Mouse (Mus musculus) C2C12 (cell line): ENCODE measurements around the gene Umps. TPM values are rescaled to one million over a fixed set of nuclear protein-coding genes. Genes with fewer than 3 reads are reported as not detected.

Experiments
- H3K27me3 ChIP-seq: one replicate; pipeline ENCODE4 v1.6.1; 2011; ENCODE audit not compliant: control insufficient read depth, insufficient read depth, insufficient read length
- H3K36me3 ChIP-seq: one replicate; pipeline ENCODE4 v1.6.1; 2011; ENCODE audit not compliant: control insufficient read depth, insufficient read depth
- H3K4me3 ChIP-seq: one replicate; pipeline ENCODE4 v1.5.1; 2011; ENCODE audit warnings: mild to moderate bottlenecking, control low read depth; ENCODE audit not compliant: poor library complexity, insufficient read depth, severe bottlenecking
- H3K79me2 ChIP-seq: one replicate; pipeline ENCODE4 v1.6.1; 2011; ENCODE audit not compliant: control insufficient read depth, insufficient read depth
- H3K79me3 ChIP-seq: one replicate; pipeline ENCODE4 v1.6.1; 2011; ENCODE audit warnings: low read depth, control low read depth
- H3ac ChIP-seq: one replicate; pipeline ENCODE3; 2011; ENCODE audit warnings: low read depth; ENCODE audit not compliant: control insufficient read depth, insufficient read length
- CEBPB ChIP-seq: IDR thresholded peaks from one replicate; pipeline ENCODE4 v1.6.1; 2011; ENCODE audit warnings: low read depth, mild to moderate bottlenecking, control low read depth, moderate library complexity
- CTCF ChIP-seq: IDR thresholded peaks from one replicate; pipeline ENCODE4 v1.5.1; 2011; ENCODE audit not compliant: control insufficient read depth, insufficient read depth, insufficient read length
- FOSL1 ChIP-seq: IDR thresholded peaks from one replicate; pipeline ENCODE4 v1.8.0; 2011; ENCODE audit warnings: mild to moderate bottlenecking, low read length; ENCODE audit not compliant: poor library complexity, insufficient read depth, severe bottlenecking
- MAX ChIP-seq: IDR thresholded peaks from one replicate; pipeline ENCODE4 v1.6.1; 2011; ENCODE audit warnings: mild to moderate bottlenecking, control low read depth
- MYOD1 ChIP-seq: IDR thresholded peaks from one replicate; pipeline ENCODE4 v1.6.1; 2011; ENCODE audit warnings: low read depth; ENCODE audit not compliant: control insufficient read depth, insufficient read length
- MYOG ChIP-seq: IDR thresholded peaks from one replicate; pipeline ENCODE4 v1.6.1; 2011; ENCODE audit not compliant: control insufficient read depth, insufficient read length; ENCODE audit errors: extremely low read depth
- USF1 ChIP-seq: IDR thresholded peaks from one replicate; pipeline ENCODE4 v1.6.1; 2011; ENCODE audit warnings: low read depth, mild to moderate bottlenecking, control low read depth, moderate library complexity
- polyA plus RNA-seq: library from polyadenylated mRNA; unstranded; fragments of >200 nt; fragmentation: generic; extraction: Trizol; gene quantifications from one replicate; pipeline ENCODE4 v1.2.1, GENCODE M21; 2012; ENCODE audit warnings: missing spikeins

The Umps gene
- polyA plus RNA-seq, 1 experiment, result 55.6 TPM

- Histone ChIP-seq H3K4me3 (no peak overlapping the region), H3ac (no peak overlapping the region), H3K79me3 (no peaks in the 10 kb centered on the region), H3K79me2 (no peaks in the 10 kb centered on the region), H3K36me3 (no peaks in the 10 kb centered on the region), H3K27me3 (no peaks in the 10 kb centered on the region)
- TF ChIP-seq USF1, result no peak
- no peak for TF ChIP-seq MAX
- no peak for TF ChIP-seq CEBPB
- TF ChIP-seq CTCF, result no peak
- no peak for TF ChIP-seq FOSL1
- no peak for TF ChIP-seq MYOG
Measured at GRCm38 (mm10) chr16:33927263-33927824, 39.5 kb downstream of the Umps start.

- no peak for TF ChIP-seq USF1
- TF ChIP-seq MYOG, result no peak
Measured at GRCm38 (mm10) chr16:33923758-33924157, 43.1 kb downstream of the Umps start.

GRCm38 (mm10) chr16:33923001-33923316, 43.9 kb downstream of the Umps start:
- Histone ChIP-seq H3K36me3 (no peaks in the 10 kb centered on the region), H3K79me3 (no peaks in the 10 kb centered on the region), H3K27me3 (no peaks in the 10 kb centered on the region), H3ac (no peak overlapping the region), H3K79me2 (no peaks in the 10 kb centered on the region), H3K4me3 (no peak overlapping the region)
- no peak for TF ChIP-seq CTCF
- no peak for TF ChIP-seq USF1
- TF ChIP-seq MYOG, result no peak
- TF ChIP-seq MYOD1, result no peak
- no peak for TF ChIP-seq FOSL1
- TF ChIP-seq CEBPB, result no peak
- TF ChIP-seq MAX, result no peak

More at GRCm38 (mm10) chr16:33923758-33924157, 43.1 kb downstream of the Umps start:
- no peaks in the 10 kb centered on the region for H3K79me3 ChIP-seq
- no peaks in the 10 kb centered on the region for H3K79me2 ChIP-seq
- no peak overlapping the region for H3ac ChIP-seq
- H3K27me3 ChIP-seq, result no peaks in the 10 kb centered on the region
- no peak overlapping the region for H3K4me3 ChIP-seq
- H3K36me3 ChIP-seq, result no peaks in the 10 kb centered on the region

- Histone ChIP-seq H3K79me3 (no peaks in the 10 kb centered on the region), H3K27me3 (no peaks in the 10 kb centered on the region), H3K4me3 (no peak overlapping the region), H3K79me2 (no peaks in the 10 kb centered on the region), H3ac (no peak overlapping the region), H3K36me3 (no peaks in the 10 kb centered on the region)
- TF ChIP-seq MAX (no peak), CEBPB (no peak), MYOG (no peak), FOSL1 (no peak), MYOD1 (no peak), CTCF (no peak), USF1 (no peak)
Measured at GRCm38 (mm10) chr16:33922111-33923000, 44.5 kb downstream of the Umps start.

GRCm38 (mm10) chr16:33921514-33921913, 45.3 kb downstream of the Umps start:
- Histone ChIP-seq H3K36me3 (no peaks in the 10 kb centered on the region), H3K4me3 (no peak overlapping the region), H3K79me2 (no peaks in the 10 kb centered on the region), H3K79me3 (no peaks in the 10 kb centered on the region), H3ac (no peak overlapping the region), H3K27me3 (no peaks in the 10 kb centered on the region)
- TF ChIP-seq MAX (no peak), CTCF (no peak), FOSL1 (no peak), CEBPB (no peak), MYOD1 (no peak), MYOG (no peak), USF1 (no peak)

- Histone ChIP-seq H3K79me2 (no peaks in the 10 kb centered on the region), H3K79me3 (no peaks in the 10 kb centered on the region), H3K4me3 (no peak overlapping the region), H3K27me3 (no peaks in the 10 kb centered on the region), H3K36me3 (peaks cover 3% of the 10 kb centered on the region), H3ac (no peak overlapping the region)
- TF ChIP-seq FOSL1 (no peak), MYOD1 (peak; percentile 68), MAX (no peak)
Measured at GRCm38 (mm10) chr16:33917926-33918325, 48.9 kb downstream of the Umps start.
